Mouse (Mus musculus) MEL-GATA-1-ER (cell line): ENCODE results near the gene Il12b.
"Not testable (repeated sequence)": the region's sequence is repeated elsewhere in the genome, so short reads cannot be mapped to it uniquely, and the experiment has no call there.

Experiments
- DNase-seq: peaks from one replicate; pipeline ENCODE4 v3.0.0-alpha.2; 2012; ENCODE audit warnings: low read depth; ENCODE audit errors: extremely low read depth

The Il12b gene

GRCm38 (mm10) chr11:44410413-44410812, 10.6 kb downstream of the Il12b start:
- DNase-seq: no peak

- DNase-seq: no peak
Measured at GRCm38 (mm10) chr11:44412276-44412675, 12.4 kb downstream of the Il12b start.

GRCm38 (mm10) chr11:44413371-44413770, 13.5 kb downstream of the Il12b start:
- no peak for DNase-seq

GRCm38 (mm10) chr11:44414605-44415004, 14.7 kb downstream of the Il12b start:
- no peak for DNase-seq

- DNase-seq: no peak
Measured at GRCm38 (mm10) chr11:44417403-44417802, 17.5 kb downstream of the Il12b start.

- no peak for DNase-seq
Measured at GRCm38 (mm10) chr11:44422337-44423111, 22.7 kb downstream of the Il12b start.

GRCm38 (mm10) chr11:44423261-44423660, 23.4 kb downstream of the Il12b start:
- no peak for DNase-seq

GRCm38 (mm10) chr11:44423955-44424354, 24.1 kb downstream of the Il12b start:
- DNase-seq: no peak

GRCm38 (mm10) chr11:44425006-44425405, 25.1 kb downstream of the Il12b start:
- DNase-seq: no peak

- no peak for DNase-seq
Measured at GRCm38 (mm10) chr11:44425626-44426025, 25.8 kb downstream of the Il12b start.

GRCm38 (mm10) chr11:44427951-44428350, 28.1 kb downstream of the Il12b start:
- DNase-seq: no peak

- DNase-seq: no peak
Measured at GRCm38 (mm10) chr11:44430036-44430435, 30.2 kb downstream of the Il12b start.

- DNase-seq: no peak
Measured at GRCm38 (mm10) chr11:44437786-44438185, 37.9 kb downstream of the Il12b start.

- DNase-seq: no peak
Measured at GRCm38 (mm10) chr11:44451046-44451445, 51.2 kb downstream of the Il12b start.

- not testable (repeated sequence) for DNase-seq
Measured at GRCm38 (mm10) chr11:44452016-44452415, 52.2 kb downstream of the Il12b start.

- peak; percentile 13 for DNase-seq
Measured at GRCm38 (mm10) chr11:44453423-44453822, 53.6 kb downstream of the Il12b start.

GRCm38 (mm10) chr11:44461493-44461892, 61.6 kb downstream of the Il12b start:
- no peak for DNase-seq
